10 mouse cellular contexts compared by ENCODE assay signal in genomic region chr3:95861216-95861615, GRCm38 (mm10). TPM values are rescaled to one million over a fixed set of nuclear protein-coding genes. Genes with fewer than 3 reads are reported as not detected.
A peak's percentile ranks its signal among the peaks of the same experiment; 100 is the strongest.
DNase-seq lines count a peak whose midpoint lies in the region; TF ChIP-seq lines count a peak whose summit lies in the region.
"Had no signal": no experiment of that assay in that cellular context is flagged by ENCODE, and none has a peak within 500 bp of the region (broad histone marks: within the 10 kb centered on the region; RNA-seq: fewer than 3 reads in every experiment).

No protein-coding gene starts in this region.

- intact Hi-C loops in heart, adult 2 months (cut with DNase I): loop anchor here (2.0 kb wide), 1 partner anchor 192 kb away; no protein-coding TSS in a partner anchor

- no peak overlapping the region for H3K27ac ChIP-seq in heart, adult 2 months
- H3K27ac ChIP-seq: lung, embryonic 15.5 days; stomach, embryonic 15.5 days had no signal

- H3K9ac ChIP-seq in heart, adult 2 months (ENCODE audit: low read depth, low read length): no peak overlapping the region
- H3K9ac ChIP-seq: lung, embryonic 15.5 days; stomach, embryonic 15.5 days had no signal

- no peak for TF ChIP-seq POLR2A in heart, adult 2 months (IDR thresholded peaks at IDR 0.05; ENCODE audit: insufficient read depth, low read depth, low read length)

- no peak for DNase-seq in heart, adult 2 months
- no peak for DNase-seq in heart, adult 8-10 months (ENCODE audit: low spot score)
- DNase-seq in spleen, postnatal 10 days (ENCODE audit: low spot score in 2 of 2): peak; percentile 28 to 67
- DNase-seq in spleen, adult 12 weeks (ENCODE audit: low spot score): no peak
- DNase-seq in c-Kit-positive CD71-positive TER-119-negative erythroid progenitor cells, embryonic 14.5 days (ENCODE audit: low read depth): peak; percentile 40
- DNase-seq in thymus, postnatal 36 days: peak; percentile 18 to 29
- DNase-seq in right cerebral cortex, postnatal 25 days: no peak
- DNase-seq in urinary bladder, adult 2 months (ENCODE audit: low spot score): no peak

- H3K4me3 ChIP-seq in heart, adult 2 months: no peak overlapping the region
- H3K4me3 ChIP-seq: lung, embryonic 15.5 days; stomach, embryonic 15.5 days had no signal

- no peaks in the 10 kb centered on the region; the same call in 1 of the 2 replicates for H3K79me2 ChIP-seq in heart, adult 2 months (replicated peaks; ENCODE audit: control insufficient read depth, insufficient read depth, low read length)

- H3K27me3 ChIP-seq in heart, adult 2 months (ENCODE audit: control insufficient read depth, insufficient read depth, low read length): no peaks in the 10 kb centered on the region
- H3K27me3 ChIP-seq: lung, embryonic 15.5 days; stomach, embryonic 15.5 days had no signal

- peak; percentile 57 for TF ChIP-seq CTCF in heart, adult 2 months (IDR thresholded peaks at IDR 0.05)

- no peak for TF ChIP-seq EP300 in heart, adult 2 months (IDR thresholded peaks at IDR 0.05; ENCODE audit: insufficient read depth, low read depth, low read length)

- H3K36me3 ChIP-seq in heart, adult 2 months (ENCODE audit: control insufficient read depth, insufficient read depth, low read length): peaks cover 4% of the 10 kb centered on the region; the same call in 1 of the 2 replicates
- H3K36me3 ChIP-seq: stomach, embryonic 15.5 days had no signal

- H3K4me1 ChIP-seq in heart, adult 2 months (ENCODE audit: control insufficient read depth, insufficient read depth, low read length): no peaks in the 10 kb centered on the region; the same call in 1 of the 2 replicates
- H3K4me1 ChIP-seq: lung, embryonic 15.5 days; stomach, embryonic 15.5 days had no signal

- WGBS in heart, adult 2 months: 80% methylated on average over 10 of the region's 10 CpGs

RNA-seq across cellular contexts. Expression of gene Prpf3, which starts 5.5 kb away (rescaled TPM):
- total RNA-seq in heart, adult 2 months (2021): 10 to 100 TPM; 19.4 to 24.0 TPM
- 9.3 and 13.2 TPM in 2 replicates for polyA plus RNA-seq in heart, adult 2 months (2012; rRNA removed)
- 10 to 100 TPM; 13.9 to 22.5 (median 21.3) TPM for total RNA-seq in heart, adult 8-10 months (2022)
- 26.6 and 29.7 TPM in 2 replicates for polyA plus RNA-seq in urinary bladder, adult 2 months (2012; rRNA removed)

RNA-seq across cellular contexts. Expression of gene Mrps21, which starts 10.1 kb away (rescaled TPM):
- total RNA-seq in heart, adult 2 months (2021): 100 to 1,000 TPM; 314 to 350 TPM
- polyA plus RNA-seq in heart, adult 2 months (2012; rRNA removed): 174 and 218 TPM in 2 replicates
- 100 to 1,000 TPM; 312 to 354 (median 350) TPM for total RNA-seq in heart, adult 8-10 months (2022)
- 245 and 291 TPM in 2 replicates for polyA plus RNA-seq in urinary bladder, adult 2 months (2012; rRNA removed)

RNA-seq across cellular contexts. Expression of gene Ciart, which starts 20.8 kb away (rescaled TPM):
- total RNA-seq in heart, adult 2 months (2021): 10 to 100 TPM in 1 of 2 experiments, 1 to 10 TPM in 1; 5.1 to 27.0 TPM
- polyA plus RNA-seq in heart, adult 2 months (2012; rRNA removed): 5.0 and 7.7 TPM in 2 replicates
- 10 to 100 TPM; 12.0 to 58.8 (median 26.9) TPM for total RNA-seq in heart, adult 8-10 months (2022)
- 37.5 and 49.5 TPM in 2 replicates for polyA plus RNA-seq in urinary bladder, adult 2 months (2012; rRNA removed)

RNA-seq across cellular contexts. Expression of gene BC028528, which starts 30.6 kb away (rescaled TPM):
- total RNA-seq in heart, adult 2 months (2021): 1 to 10 TPM; 8.5 to 9.0 TPM
- polyA plus RNA-seq in heart, adult 2 months (2012; rRNA removed): 14.5 and 29.8 TPM in 2 replicates
- 10 to 100 TPM in 2 of 4 experiments, 1 to 10 TPM in 2; 6.3 to 12.0 (median 8.4) TPM for total RNA-seq in heart, adult 8-10 months (2022)
- polyA plus RNA-seq in urinary bladder, adult 2 months (2012; rRNA removed): 28.6 and 30.4 TPM in 2 replicates

RNA-seq across cellular contexts. Expression of gene Aph1a, which starts 32.6 kb away (rescaled TPM):
- 100 to 1,000 TPM in 1 of 2 experiments, 10 to 100 TPM in 1; 99.9 to 121 TPM for total RNA-seq in heart, adult 2 months (2021)
- polyA plus RNA-seq in heart, adult 2 months (2012; rRNA removed): 98.7 and 120 TPM in 2 replicates
- total RNA-seq in heart, adult 8-10 months (2022): 100 to 1,000 TPM; 102 to 115 (median 107) TPM
- polyA plus RNA-seq in urinary bladder, adult 2 months (2012; rRNA removed): 84.0 and 96.2 TPM in 2 replicates

Comparison
In these comparisons a context has a peak if more than half of its experiments do, and no peak if none do; other contexts are left out.
1. DNase-seq: peak in spleen, postnatal 10 days (2 of 2), c-Kit-positive CD71-positive TER-119-negative erythroid progenitor cells, embryonic 14.5 days (single experiment) and thymus, postnatal 36 days (2 of 2); none in heart, adult 2 months (0 of 2), heart, adult 8-10 months (single experiment), spleen, adult 12 weeks (single experiment), right cerebral cortex, postnatal 25 days (single experiment) and urinary bladder, adult 2 months (single experiment).